Mouse (Mus musculus): ENCODE data around the gene Lrrc34. TPM values are rescaled to one million over a fixed set of nuclear protein-coding genes. Genes with fewer than 3 reads are reported as not detected.

Lrrc34 gene
- total RNA-seq, 2 experiments from 2014 or later = not detected

GRCm38 (mm10) chr3:30600717-30601116 lies 47.0 kb downstream of the Lrrc34 start:
- DNase-seq (ENCODE audit: low spot score in 2 of 2) = peak; percentile 29 to 46

- DNase-seq (ENCODE audit: low spot score in 2 of 2) = peak; percentile 16 to 30
These were observed 47.7 kb downstream of the Lrrc34 start, which contains the start of gene Actrt3 for GRCm38 (mm10) chr3:30599711-30600545. Actrt3 (minus strand) TSS chr3:30599939.

GRCm38 (mm10) chr3:30597271-30597670 lies 50.4 kb downstream of the Lrrc34 start:
- DNase-seq (ENCODE audit: low spot score in 2 of 2) = no peak

- DNase-seq (ENCODE audit: low spot score in 2 of 2) = peak; percentile 37 to 48
These were observed 52.4 kb downstream of the Lrrc34 start for GRCm38 (mm10) chr3:30595111-30595832.

- DNase-seq (ENCODE audit: low spot score in 2 of 2) = no peak
These were observed 53.8 kb downstream of the Lrrc34 start for GRCm38 (mm10) chr3:30593719-30594485.

- DNase-seq (ENCODE audit: low spot score in 2 of 2) = no peak
These were observed 55.2 kb downstream of the Lrrc34 start for GRCm38 (mm10) chr3:30592418-30592853.

- no peak for DNase-seq (ENCODE audit: low spot score in 2 of 2)
These were observed 58.8 kb downstream of the Lrrc34 start for GRCm38 (mm10) chr3:30588865-30589264.

Other genes starting within 250 kb of the Lrrc34 start
- gene Mecom, start 99.9 kb downstream of the Lrrc34 start, total RNA-seq (2021) = 10 to 100 TPM in 1 of 2 experiments, 1 to 10 TPM in 1; 4.7 to 10.2 TPM
- gene Actrt3, start 47.9 kb downstream of the Lrrc34 start, total RNA-seq (2021) = not detected
- 10 to 100 TPM; 17.3 to 23.3 TPM for gene Mynn, start 45.8 kb downstream of the Lrrc34 start, total RNA-seq (2021)
- gene Lrriq4, start 3.4 kb downstream of the Lrrc34 start, total RNA-seq (2021) = not detected
- under 1 TPM in 1 of 2 experiments, not detected in 1; 0.19 TPM for gene Lrrc31, start 52.0 kb upstream of the Lrrc34 start, total RNA-seq (2021)
- not detected for gene Samd7, start 98.4 kb upstream of the Lrrc34 start, total RNA-seq (2021)
- gene Sec62, start 145.0 kb upstream of the Lrrc34 start, total RNA-seq (2021) = 10 to 100 TPM; 93.4 to 98.8 TPM
- 1 to 10 TPM; 1.2 to 1.8 TPM for gene Gpr160, start 208.1 kb upstream of the Lrrc34 start, total RNA-seq (2021)